Mouse (Mus musculus): ENCODE results near the gene Tab3.
A peak's percentile ranks its signal among the peaks of the same experiment; 100 is the strongest.

Gene Tab3

DNA sequence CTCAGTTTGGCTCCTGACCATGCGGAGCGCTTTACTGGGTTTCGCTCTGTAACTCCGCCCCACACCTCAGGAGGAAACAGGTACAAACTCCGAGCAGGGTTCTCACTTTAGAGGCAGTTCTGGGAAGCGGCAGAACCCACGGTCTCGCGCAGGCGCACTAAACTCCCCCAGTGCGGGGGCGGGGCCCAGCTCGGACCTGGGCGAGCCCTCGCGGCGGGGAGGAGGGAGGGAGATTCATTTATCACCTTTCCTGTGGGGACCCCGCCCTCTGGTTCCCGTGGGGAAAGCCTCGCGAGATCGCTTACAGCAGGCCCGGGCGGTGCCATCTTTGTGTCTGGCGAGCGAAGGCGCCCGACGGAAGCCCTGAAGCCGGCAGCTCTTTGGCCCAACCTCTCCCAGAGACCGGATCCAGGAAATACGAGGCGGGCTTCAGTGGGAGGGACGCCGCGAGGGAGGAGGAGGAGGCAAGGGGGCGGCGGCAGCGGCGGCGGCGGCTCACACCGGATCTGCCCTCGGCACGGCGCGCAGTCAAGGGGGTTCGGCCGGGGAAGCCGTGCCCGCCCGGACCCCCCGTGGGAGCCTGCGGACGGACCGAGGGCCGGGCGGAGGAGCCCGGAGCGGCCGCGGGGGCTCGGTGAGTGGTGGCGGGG, at the start of gene Tab3:
Gene Tab3, plus strand, starts transcription at position 491 of the 650 bp plus-strand sequence.
- DNase-seq: peak; percentile 92 to 95

- DNase-seq: no peak
These were observed 48.3 kb upstream of the Tab3 start for GRCm38 (mm10) chrX:85525545-85525944.

- no peak for DNase-seq
These were observed 47.4 kb upstream of the Tab3 start for GRCm38 (mm10) chrX:85526263-85527019.

GRCm38 (mm10) chrX:85558931-85559330, 14.9 kb upstream of the Tab3 start:
- DNase-seq: no peak

DNA sequence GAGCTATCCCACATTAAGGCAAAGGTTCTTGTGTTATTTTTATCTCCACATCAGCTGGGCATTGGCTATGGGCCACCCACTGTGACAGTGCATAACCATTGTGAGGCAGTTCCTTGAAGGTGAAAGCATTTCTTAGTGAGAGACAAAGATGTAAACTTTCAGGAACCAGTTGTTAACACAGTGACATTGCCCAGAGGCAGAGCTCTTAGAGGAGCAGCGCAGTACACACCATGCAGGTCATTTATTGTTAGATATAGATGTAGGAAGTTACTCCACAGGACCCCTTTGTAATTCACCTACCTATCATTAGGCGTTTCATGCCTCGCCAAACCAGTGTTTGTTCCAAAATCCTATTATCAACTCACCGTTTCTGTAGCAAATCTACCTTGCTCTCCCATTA, 7.6 kb upstream of the Tab3 start:
- no peak for DNase-seq

DNA sequence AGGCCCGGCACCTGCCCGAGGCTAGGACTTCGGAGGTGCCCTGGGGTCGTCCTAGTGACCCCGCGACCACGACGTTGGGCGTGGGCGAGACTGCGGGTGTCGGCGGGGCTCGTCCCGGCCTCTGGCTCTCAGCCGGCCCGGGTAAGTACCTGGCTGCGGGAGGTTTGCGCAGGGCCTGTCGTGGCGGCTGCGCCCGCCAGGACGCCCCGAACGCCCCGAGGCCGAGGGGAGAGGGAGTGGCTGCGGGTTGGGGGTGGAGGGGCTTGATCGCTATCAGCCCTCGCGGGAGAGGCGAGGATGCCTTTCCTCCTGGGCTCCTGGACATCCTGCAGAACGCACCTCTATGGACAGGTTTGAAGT, 340 bp downstream of the Tab3 start:
- peak in 1 of 2 experiments; percentile 39 for DNase-seq

GRCm38 (mm10) chrX:85576310-85576709, 2.5 kb downstream of the Tab3 start:
- no peak for DNase-seq

DNA sequence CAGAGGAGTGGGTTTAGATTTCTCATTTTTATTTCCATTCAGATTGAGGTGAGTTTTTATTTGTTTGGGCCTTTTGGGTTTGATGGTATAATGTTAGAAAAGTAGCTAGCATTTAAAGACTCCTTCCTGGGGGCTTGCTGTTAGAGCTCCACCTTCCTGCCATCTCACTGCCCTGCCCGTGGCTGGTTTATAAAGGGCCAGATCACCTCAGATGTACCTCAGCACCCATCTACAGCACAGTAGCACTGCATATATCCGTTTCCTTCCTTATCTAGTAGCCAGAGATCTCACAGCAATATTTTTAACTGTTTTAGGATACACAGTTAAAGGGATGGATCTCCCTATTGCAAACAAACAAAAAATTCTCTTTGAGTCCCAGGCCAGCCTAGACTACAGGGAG, 6.9 kb downstream of the Tab3 start:
- DNase-seq: no peak

GRCm38 (mm10) chrX:85582517-85582916, 8.7 kb downstream of the Tab3 start:
- no peak for DNase-seq

GRCm38 (mm10) chrX:85585575-85585974, 11.8 kb downstream of the Tab3 start:
- peak; percentile 12 to 28 for DNase-seq

GRCm38 (mm10) chrX:85614701-85615100, 40.9 kb downstream of the Tab3 start:
- DNase-seq: no peak

DNA sequence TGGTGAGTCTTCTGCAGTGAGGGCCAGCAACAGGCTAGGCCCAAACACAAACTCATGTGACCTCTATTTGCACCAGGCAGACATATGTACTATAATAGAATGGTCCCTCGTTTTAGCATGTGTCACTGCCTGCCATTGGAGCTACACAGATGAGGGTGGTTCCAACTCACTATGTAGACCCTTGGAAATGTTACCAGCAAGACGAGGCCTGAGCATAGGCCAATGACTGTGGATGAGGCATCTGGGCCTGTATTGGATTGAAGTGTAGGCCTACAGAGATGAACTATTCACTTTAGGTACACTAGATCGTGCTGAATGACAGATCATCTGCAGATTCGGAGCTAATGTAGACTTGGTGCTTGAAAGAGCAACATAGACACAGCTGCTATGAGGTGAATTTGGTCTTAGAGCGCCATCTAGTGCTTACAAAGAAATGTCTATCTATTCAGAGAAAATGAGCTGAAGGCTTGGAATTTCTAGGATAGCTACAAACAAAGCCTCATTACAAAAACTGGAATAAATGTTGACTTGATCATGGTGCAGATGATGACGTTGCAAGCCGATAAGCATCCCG, 72.5 kb downstream of the Tab3 start:
- DNase-seq: peak; percentile 16

DNA sequence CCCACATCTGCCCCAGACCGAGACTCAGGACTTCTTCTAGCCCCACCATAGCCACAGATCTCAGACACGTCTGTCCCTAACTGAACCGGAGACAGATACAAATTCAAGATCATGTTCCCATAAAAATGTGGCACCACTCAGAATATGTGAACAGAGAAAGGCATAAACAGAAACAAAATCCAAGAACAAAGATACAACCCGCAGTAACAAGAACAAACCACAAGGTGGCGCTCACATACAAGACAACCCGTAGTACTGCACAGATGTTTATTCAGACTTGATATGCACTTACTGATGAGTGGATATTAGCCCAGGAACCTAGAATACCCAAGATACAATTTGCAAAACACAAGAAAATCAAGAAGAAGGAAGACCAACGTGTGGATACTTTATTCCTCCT, 103.0 kb downstream of the Tab3 start:
- DNase-seq: peak; percentile 55 to 58

- DNase-seq: no peak
These were observed 108.3 kb downstream of the Tab3 start for GRCm38 (mm10) chrX:85682125-85682524.

DNA sequence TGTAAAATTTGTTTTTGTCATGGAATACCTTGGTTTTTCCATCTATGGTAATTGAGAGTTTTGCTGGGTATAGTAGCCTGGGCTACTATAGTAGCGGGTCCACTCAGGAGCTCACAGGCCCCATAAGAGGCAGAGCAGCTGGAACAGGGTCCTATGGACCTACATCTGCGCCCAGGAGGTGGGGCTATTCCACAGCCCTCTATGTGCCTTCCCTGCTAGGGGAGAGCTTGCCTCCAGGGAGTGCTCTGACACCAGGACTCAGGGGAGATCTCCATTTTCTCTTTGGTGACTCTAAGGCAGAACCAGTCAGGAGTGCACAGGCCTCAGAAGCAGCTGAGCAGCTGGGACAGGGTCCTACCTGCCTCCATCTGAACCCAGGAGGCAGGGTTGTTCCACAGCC, 109.9 kb downstream of the Tab3 start:
- DNase-seq: no peak

Measured in B cell, adult 2 months (primary cell).